Mouse (Mus musculus) stomach, postnatal 0 days (tissue): ENCODE measurements around the gene Scn1b.

ENCODE experiments used
- CTCF ChIP-seq: IDR thresholded peaks from 2 replicates; pipeline ENCODE4 v1.5.1; 2016; ENCODE audit warnings: antibody characterized with exemption, low read depth, mild to moderate bottlenecking, moderate library complexity
- EP300 ChIP-seq: optimal IDR thresholded peaks from 2 replicates; pipeline ENCODE3; 2016; ENCODE audit warnings: antibody characterized with exemption

- TF ChIP-seq CTCF: no peak
- no peak for TF ChIP-seq EP300
These were observed 47.1 kb downstream of the Scn1b start for GRCm38 (mm10) chr7:31079670-31080069.
